Mouse (Mus musculus): Measurements from ENCODE around the gene Fgfr2. TPM values are rescaled to one million over a fixed set of nuclear protein-coding genes. Genes with fewer than 3 reads are reported as not detected.

Gene Fgfr2
- total RNA-seq (2015; ENCODE audit: low replicate concordance) (1.7 and 13.3 TPM in 2 replicates), total RNA-seq (2017; ENCODE audit: low replicate concordance) (0.13 and 3.7 TPM in 2 replicates)

DNA sequence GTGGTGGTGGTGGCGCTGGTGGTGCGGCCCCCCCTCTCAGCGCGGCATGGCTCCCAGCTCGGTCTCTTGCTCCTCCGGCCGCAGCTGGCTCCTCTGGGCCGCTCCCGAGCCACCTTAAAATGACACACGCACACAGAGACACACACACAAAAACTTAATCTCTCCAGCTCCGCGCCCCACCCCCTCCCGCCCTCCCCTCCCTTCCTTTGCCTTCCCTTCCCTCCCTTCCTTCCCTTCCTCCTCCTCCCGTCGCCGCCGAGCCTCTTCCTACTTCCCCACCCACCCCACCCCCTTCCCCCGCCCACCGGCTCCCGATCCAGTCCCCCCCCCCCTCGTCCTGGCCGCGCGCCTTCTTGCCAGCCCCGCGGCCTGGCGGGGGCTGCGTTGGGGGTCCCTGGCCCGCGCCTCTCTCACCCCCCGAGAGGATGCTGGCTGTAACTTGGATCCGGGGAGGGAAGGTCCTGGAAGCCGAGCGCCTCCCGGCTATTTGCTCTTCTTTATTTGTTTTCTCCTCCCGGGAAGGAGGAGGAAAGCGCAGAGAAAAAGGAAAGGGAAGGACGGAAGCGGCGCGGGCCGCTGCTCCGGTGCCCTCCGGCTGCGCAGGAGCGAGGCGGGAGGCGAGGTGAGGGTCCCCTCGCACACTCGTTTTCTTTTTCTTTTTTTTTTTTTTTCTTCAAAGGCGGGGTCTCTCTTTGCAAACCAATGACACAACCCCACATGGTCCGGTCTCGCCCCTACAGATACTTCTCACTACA is at the start of gene Fgfr2:
Gene Fgfr2 (minus strand): TSS at position 107 of the 755 bp plus-strand sequence.
- ATAC-seq (replicated peaks; ENCODE audit: low FRiP score, poor library complexity, severe bottlenecking) = no peak

GRCm38 (mm10) chr7:133171403-133172032 is 48.4 kb upstream of the Fgfr2 start:
- ATAC-seq (replicated peaks; ENCODE audit: low FRiP score, poor library complexity, severe bottlenecking) = no peak

- ATAC-seq (replicated peaks; ENCODE audit: low FRiP score, poor library complexity, severe bottlenecking) = no peak
Observed at GRCm38 (mm10) chr7:133168928-133169327, 45.8 kb upstream of the Fgfr2 start.

- ATAC-seq (replicated peaks; ENCODE audit: low FRiP score, poor library complexity, severe bottlenecking) = no peak
Observed at GRCm38 (mm10) chr7:133167903-133168302, 44.8 kb upstream of the Fgfr2 start.

GRCm38 (mm10) chr7:133164770-133165169 is 41.6 kb upstream of the Fgfr2 start:
- no peak for ATAC-seq (replicated peaks; ENCODE audit: low FRiP score, poor library complexity, severe bottlenecking)

DNA sequence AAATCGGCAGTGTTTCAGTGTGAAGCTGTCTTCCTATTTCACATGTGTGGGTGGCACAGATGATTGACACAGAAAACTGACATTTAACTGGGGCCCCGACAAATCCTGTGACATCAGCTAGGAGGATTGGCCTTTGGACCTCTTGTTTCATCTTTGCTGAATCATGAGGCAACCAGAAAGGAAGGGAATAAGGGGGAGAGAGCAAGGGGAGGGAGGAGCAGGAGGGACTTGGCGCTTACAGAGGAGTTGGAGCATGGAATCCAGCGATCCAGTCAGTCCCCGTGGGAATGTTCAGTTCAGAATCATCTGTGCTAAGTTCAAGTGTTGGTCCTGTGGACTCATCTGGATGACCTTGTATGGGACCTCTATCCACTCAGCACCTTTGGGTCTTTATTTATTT is 39.9 kb upstream of the Fgfr2 start:
- ATAC-seq (replicated peaks; ENCODE audit: low FRiP score, poor library complexity, severe bottlenecking) = no peak

- ATAC-seq (replicated peaks; ENCODE audit: low FRiP score, poor library complexity, severe bottlenecking) = no peak
Observed at GRCm38 (mm10) chr7:133162131-133162530, 39.0 kb upstream of the Fgfr2 start.

DNA sequence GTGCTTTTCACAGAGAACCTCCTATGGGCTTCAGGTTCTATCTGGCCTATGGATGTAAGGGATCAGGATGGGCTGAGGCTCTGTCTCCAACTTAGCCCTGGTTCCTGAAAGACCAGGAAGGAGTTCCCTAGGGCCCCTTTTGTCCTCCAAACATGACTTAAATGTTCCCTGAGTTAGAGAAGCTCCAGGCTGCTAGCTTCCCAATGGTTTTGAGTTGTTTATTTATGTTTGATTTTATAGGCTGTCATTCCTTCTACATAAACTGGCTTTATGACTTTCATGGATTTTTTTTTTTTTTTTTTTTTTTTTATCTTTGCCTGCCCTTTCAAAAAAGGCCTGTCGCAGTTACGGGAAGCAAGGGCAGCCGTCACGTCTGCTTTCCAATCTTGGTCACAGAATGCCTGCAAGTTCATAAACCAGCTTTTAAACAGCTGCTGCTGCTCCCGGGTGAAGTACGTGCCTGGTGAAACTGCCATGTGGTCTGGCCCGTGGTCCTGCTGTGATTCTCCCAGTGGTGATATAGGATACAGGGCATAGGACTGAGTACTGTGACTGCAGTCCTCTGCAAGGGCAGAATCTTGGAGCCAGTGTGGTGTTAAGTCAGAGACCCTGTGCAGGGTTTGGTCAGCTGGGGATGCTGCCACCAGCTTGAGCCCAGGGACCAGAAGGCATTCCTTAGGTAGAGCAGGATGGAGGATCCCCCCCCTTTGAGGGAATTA is 38.4 kb upstream of the Fgfr2 start:
- no peak for ATAC-seq (replicated peaks; ENCODE audit: low FRiP score, poor library complexity, severe bottlenecking)

DNA sequence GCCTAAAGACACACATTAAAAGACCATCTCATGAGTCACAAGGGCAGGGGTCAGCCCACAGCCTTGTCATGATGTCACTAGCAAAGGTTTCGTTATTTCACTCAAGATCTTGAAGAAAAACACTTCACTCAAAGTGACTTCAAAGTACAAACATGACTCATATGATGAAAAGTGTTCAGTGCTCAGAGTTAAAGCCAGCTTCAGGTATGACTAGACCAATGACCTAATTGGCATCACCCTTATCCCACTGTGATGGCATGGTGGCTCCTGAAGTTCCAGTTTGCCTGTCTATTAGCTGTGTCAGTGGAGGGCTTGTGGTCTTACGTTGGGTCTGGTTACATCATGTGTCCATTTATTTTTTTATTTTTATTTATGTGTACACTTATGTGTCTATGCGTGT is 36.4 kb upstream of the Fgfr2 start:
- no peak for ATAC-seq (replicated peaks; ENCODE audit: low FRiP score, poor library complexity, severe bottlenecking)

- no peak for ATAC-seq (replicated peaks; ENCODE audit: low FRiP score, poor library complexity, severe bottlenecking)
Observed at GRCm38 (mm10) chr7:133155621-133156020, 32.5 kb upstream of the Fgfr2 start.

- ATAC-seq (replicated peaks; ENCODE audit: low FRiP score, poor library complexity, severe bottlenecking) = no peak
Observed at GRCm38 (mm10) chr7:133154846-133155245, 31.7 kb upstream of the Fgfr2 start.

DNA sequence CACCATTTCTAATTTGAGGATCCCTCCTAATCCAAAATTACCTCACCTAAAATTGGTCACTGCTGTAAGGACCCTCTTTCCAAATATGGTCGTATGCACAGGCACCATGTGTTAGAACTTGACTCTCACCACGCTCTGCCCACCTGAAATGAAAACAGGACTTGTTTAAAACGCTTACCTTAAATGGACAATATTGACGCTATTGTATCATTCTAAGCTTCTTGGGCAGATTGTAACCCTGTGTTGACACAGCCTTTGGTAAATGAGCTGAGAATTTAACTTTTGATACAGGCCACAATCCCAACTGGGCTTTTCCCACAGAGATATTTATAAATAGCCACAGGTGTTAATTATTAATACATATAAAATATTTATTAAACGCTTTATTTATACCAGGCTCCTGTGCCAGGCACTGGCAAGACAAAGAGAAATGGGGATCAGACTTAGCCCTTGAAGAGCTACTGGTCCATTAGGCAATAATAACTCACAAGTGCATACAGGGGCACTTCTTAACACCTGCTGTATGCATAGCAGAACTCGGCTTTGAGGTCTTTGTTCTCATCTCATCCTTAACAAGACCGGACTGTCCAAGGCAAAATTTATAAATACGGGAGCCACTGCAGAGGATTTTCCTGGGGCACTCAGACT is 16.7 kb upstream of the Fgfr2 start:
- ATAC-seq (replicated peaks; ENCODE audit: low FRiP score, poor library complexity, severe bottlenecking) = no peak

- no peak for ATAC-seq (replicated peaks; ENCODE audit: low FRiP score, poor library complexity, severe bottlenecking)
Observed at GRCm38 (mm10) chr7:133133552-133133951, 10.4 kb upstream of the Fgfr2 start.

GRCm38 (mm10) chr7:133132702-133133101 is 9.6 kb upstream of the Fgfr2 start:
- no peak for ATAC-seq (replicated peaks; ENCODE audit: low FRiP score, poor library complexity, severe bottlenecking)

DNA sequence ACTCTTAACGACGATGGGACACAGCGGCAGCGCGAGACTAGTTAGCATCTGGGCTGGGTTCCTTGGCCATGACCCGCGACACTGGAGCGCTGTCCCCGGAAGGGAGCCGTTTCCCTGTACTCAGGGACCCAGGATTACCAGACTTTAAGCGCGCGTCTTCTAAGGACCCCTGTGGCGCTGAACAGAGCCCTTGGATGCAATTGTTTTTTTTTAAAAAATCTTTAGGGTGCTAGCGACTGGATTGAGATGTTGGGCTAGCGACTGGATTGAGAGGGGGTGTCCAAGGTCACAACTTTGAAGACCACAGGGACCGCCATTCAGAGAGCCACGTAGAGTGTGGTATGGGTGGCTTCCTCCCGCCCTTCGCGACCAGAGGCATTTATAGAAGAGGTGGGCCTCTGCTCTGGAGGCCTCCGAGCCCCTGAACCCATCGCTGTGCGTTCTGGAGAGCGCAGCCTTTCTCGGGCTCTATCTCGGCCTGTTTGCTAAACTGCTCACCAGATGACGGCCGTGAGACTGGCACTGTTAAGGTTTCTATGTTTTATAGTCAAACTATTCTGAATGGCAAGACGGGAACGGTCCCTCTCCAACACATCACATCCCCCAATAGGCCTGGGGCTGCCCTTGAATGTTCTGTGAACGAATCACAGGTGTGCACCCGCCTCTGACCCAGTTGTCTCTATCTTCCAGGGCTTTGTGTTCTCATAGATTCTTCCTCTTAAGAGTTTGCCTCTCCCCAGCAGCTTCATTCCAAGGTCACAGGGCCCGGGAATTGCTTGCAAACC is 1.7 kb upstream of the Fgfr2 start:
- ATAC-seq (replicated peaks; ENCODE audit: low FRiP score, poor library complexity, severe bottlenecking) = no peak

DNA sequence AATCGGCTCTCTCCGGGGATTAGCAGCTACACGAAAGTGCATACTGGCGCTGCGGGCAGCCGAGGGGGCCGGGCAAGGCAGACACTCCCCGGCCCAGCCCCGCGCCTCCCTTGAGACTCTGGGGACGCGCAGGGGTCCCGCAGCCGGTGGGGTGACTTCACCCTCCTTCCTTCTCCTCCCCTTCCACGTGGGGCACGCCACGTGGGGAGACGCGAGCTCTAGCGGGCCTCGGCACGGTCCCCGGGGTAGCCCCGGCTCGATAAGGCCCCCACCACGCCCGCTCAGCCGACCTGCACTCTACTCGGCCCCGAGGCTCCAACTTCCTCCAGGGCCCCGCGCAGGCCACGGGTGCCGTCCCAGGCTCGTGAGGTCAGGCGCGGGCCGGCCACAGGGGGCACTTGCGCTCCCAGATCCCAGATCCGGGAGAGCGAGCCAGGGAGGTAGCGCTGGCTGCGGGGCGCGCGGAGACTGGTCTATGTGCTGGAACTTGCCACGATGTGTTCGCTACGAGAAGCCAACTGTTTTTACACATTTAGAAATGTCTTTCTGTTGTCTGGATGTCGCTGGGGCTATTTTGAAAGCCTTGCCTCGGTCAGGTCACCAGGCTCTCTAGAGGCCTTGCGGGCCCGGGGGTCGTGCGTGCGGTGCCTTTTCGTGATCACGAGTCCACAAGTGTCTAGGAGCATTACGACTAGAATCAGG is 1.0 kb upstream of the Fgfr2 start, which contains the start of gene Ctbp2:
Gene Ctbp2 (minus strand): TSS at position 356 of the 702 bp plus-strand sequence.
- ATAC-seq (replicated peaks; ENCODE audit: low FRiP score, poor library complexity, severe bottlenecking) = no peak

- no peak for ATAC-seq (replicated peaks; ENCODE audit: low FRiP score, poor library complexity, severe bottlenecking)
Observed at GRCm38 (mm10) chr7:133122379-133123243, 539 bp downstream of the Fgfr2 start.
